In the genomic region with DNA sequence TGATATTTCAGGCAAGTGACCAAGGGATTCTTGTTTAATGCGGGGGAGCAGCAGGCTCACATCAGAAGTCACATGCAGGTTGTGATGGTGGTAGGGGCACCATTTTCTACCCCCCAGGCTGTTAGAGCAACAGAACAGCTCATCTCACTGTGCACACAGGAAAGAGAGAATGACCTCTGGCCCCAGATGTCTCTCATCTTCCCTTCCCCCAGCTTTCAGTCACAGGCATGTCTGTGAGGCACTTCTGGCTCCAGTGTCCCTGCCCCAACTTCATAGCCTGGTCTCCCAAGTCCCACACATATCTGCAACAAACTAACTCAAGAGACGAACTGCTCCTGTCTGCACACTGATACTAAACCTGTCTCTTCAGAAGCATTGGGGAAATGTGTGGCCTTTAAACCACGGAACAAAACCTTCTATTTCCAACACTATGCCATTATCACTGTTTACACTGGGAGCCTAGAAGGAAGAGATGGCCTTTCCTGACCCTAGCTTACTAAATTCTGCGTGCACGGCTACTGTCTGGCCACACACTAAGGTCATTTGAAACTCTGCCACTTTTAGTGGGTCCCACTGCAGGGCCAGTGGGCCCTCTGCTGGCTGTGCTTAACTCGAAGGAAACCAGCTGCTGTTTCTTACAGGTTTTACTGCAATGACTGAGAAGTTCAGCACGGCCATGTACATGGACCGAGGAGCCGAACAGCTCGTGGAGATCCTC, we compare ENCODE assay signal across 9 mouse cellular contexts. TPM values are rescaled to one million over a fixed set of nuclear protein-coding genes. Genes with fewer than 3 reads are reported as not detected.
A peak's percentile ranks its signal among the peaks of the same experiment; 100 is the strongest.
DNase-seq lines count a peak whose midpoint lies in the region; ATAC-seq and TF ChIP-seq lines count a peak whose summit lies in the region.
"Had no signal": no experiment of that assay in that cellular context is flagged by ENCODE, and none has a peak within 500 bp of the region (broad histone marks: within the 10 kb centered on the region; RNA-seq: fewer than 3 reads in every experiment).

No protein-coding gene starts in this region.

- WGBS in kidney, embryonic 16.5 days, result 21% methylated on average over 10 of the region's 10 CpGs
- WGBS in forebrain, embryonic 11.5 days, result 62% methylated on average over 10 of the region's 10 CpGs

- no peak for DNase-seq in left cerebral cortex, adult 2 months (ENCODE audit: extremely low spot score in 1 of 2, low spot score in 2 of 2)
- no peak for DNase-seq in left cerebral cortex, adult 11 months (ENCODE audit: low spot score)
- DNase-seq in adrenal gland, postnatal 25 days, result peak; percentile 50
- peak; percentile 79 for DNase-seq in lung, postnatal 36 days
- DNase-seq in yolk sac, embryonic 10.5 days (ENCODE audit: low spot score), result peak; percentile 81
- DNase-seq in forebrain, embryonic 11.5 days (ENCODE audit: low spot score), result no peak

- H3K27me3 ChIP-seq in kidney, embryonic 16.5 days (ENCODE audit: insufficient read depth, low read length), result no peaks in the 10 kb centered on the region
- no peaks in the 10 kb centered on the region for H3K27me3 ChIP-seq in forebrain, embryonic 11.5 days (ENCODE audit: control insufficient read depth, insufficient read depth, low read length)
- H3K27me3 ChIP-seq: limb, embryonic 15.5 days had no signal

- no peak overlapping the region for H3K27ac ChIP-seq in left cerebral cortex, adult 2 months
- 0 out of 2 replicates have a peak overlapping the region, but pooled peaks have one; percentile 15 for H3K27ac ChIP-seq in kidney, embryonic 16.5 days (ENCODE audit: low read length)
- H3K27ac ChIP-seq in forebrain, embryonic 11.5 days (ENCODE audit: low read depth, low read length), result no peak overlapping the region
- H3K27ac ChIP-seq: limb, embryonic 15.5 days had no signal

- no peaks in the 10 kb centered on the region for H3K9me3 ChIP-seq in kidney, embryonic 16.5 days (ENCODE audit: low read length)
- no peaks in the 10 kb centered on the region for H3K9me3 ChIP-seq in forebrain, embryonic 11.5 days (ENCODE audit: control insufficient read depth, low read length)
- H3K9me3 ChIP-seq: limb, embryonic 15.5 days had no signal

- H3K9ac ChIP-seq in kidney, embryonic 16.5 days (replicated peaks; ENCODE audit: low read length), result 0 out of 2 replicates have a peak overlapping the region, but pooled peaks have one; percentile 6
- H3K9ac ChIP-seq in forebrain, embryonic 11.5 days (ENCODE audit: low read length), result no peak overlapping the region
- H3K9ac ChIP-seq: limb, embryonic 15.5 days had no signal

- ATAC-seq in granulocyte monocyte progenitor cell, adult 5-6 weeks (replicated peaks; ENCODE audit: poor library complexity, severe bottlenecking), result peak; percentile 59
- ATAC-seq in kidney, embryonic 16.5 days (ENCODE audit: low FRiP score, low TSS enrichment), result peak; percentile 86
- ATAC-seq in forebrain, embryonic 11.5 days (replicated peaks; ENCODE audit: low FRiP score), result no peak

- H3K4me2 ChIP-seq in kidney, embryonic 16.5 days (replicated peaks; ENCODE audit: low read depth, low read length), result no peak overlapping the region; the same call in 1 of the 2 replicates
- H3K4me2 ChIP-seq in forebrain, embryonic 11.5 days (ENCODE audit: low read depth, low read length, severe bottlenecking), result no peak overlapping the region
- H3K4me2 ChIP-seq: limb, embryonic 15.5 days had no signal

- no peaks in the 10 kb centered on the region for H3K36me3 ChIP-seq in kidney, embryonic 16.5 days (ENCODE audit: insufficient read depth, low read length)
- H3K36me3 ChIP-seq in forebrain, embryonic 11.5 days (ENCODE audit: control insufficient read depth, insufficient read depth, low read length), result no peaks in the 10 kb centered on the region
- H3K36me3 ChIP-seq: limb, embryonic 15.5 days had no signal

- TF ChIP-seq CTCF in left cerebral cortex, adult 2 months (IDR thresholded peaks at IDR 0.05), result peak; percentile 45

- H3K4me3 ChIP-seq in left cerebral cortex, adult 2 months, result no peak overlapping the region
- H3K4me3 ChIP-seq in kidney, embryonic 16.5 days (ENCODE audit: low read length), result no peak overlapping the region
- H3K4me3 ChIP-seq in forebrain, embryonic 11.5 days (ENCODE audit: low read depth, low read length), result no peak overlapping the region
- H3K4me3 ChIP-seq: limb, embryonic 15.5 days had no signal

- intact Hi-C loops in left cerebral cortex, adult 2 months (cut with DNase I), result no loop called here

- H3K4me1 ChIP-seq in kidney, embryonic 16.5 days (ENCODE audit: insufficient read depth, low read length), result peaks cover 10% of the 10 kb centered on the region
- H3K4me1 ChIP-seq in forebrain, embryonic 11.5 days (replicated peaks; ENCODE audit: control insufficient read depth, insufficient read depth, low read length), result no peaks in the 10 kb centered on the region

RNA-seq across cellular contexts. Expression of gene Adcy10, which starts 18.5 kb away (rescaled TPM):
- total RNA-seq in left cerebral cortex, adult 2 months (2021), result under 1 TPM; 0.63 to 0.86 TPM
- total RNA-seq in adrenal gland, postnatal 25 days (2021), result 0.62 and 0.70 TPM in 2 replicates
- 0.21 TPM in 1 of 2 replicates, not detected in the other for total RNA-seq in granulocyte monocyte progenitor cell, adult 5-6 weeks (2014; fragmentation: Nextera tagmentation)
- 0.93 TPM in 1 of 2 replicates, not detected in the other for total RNA-seq in granulocyte monocyte progenitor cell, adult 5-6 weeks (2017)
- polyA plus RNA-seq in kidney, embryonic 16.5 days (2015; fragmentation: Nextera tagmentation; extraction: Ambion mirVana), result 0.06 and 0.39 TPM in 2 replicates
- polyA plus RNA-seq in forebrain, embryonic 11.5 days (2014; fragmentation: Nextera tagmentation; extraction: Ambion mirVana), result 0.05 and 0.13 TPM in 2 replicates

RNA-seq across cellular contexts. Expression of gene Mpc2, which starts 43.0 kb away (rescaled TPM):
- total RNA-seq in left cerebral cortex, adult 2 months (2021), result 100 to 1,000 TPM; 113 to 131 TPM
- 194 and 205 TPM in 2 replicates for total RNA-seq in adrenal gland, postnatal 25 days (2021)
- total RNA-seq in granulocyte monocyte progenitor cell, adult 5-6 weeks (2014; fragmentation: Nextera tagmentation), result 106 and 109 TPM in 2 replicates
- 107 and 114 TPM in 2 replicates for total RNA-seq in granulocyte monocyte progenitor cell, adult 5-6 weeks (2017)
- 309 and 320 TPM in 2 replicates for polyA plus RNA-seq in kidney, embryonic 16.5 days (2015; fragmentation: Nextera tagmentation; extraction: Ambion mirVana)
- 95.8 and 100.0 TPM in 2 replicates for polyA plus RNA-seq in forebrain, embryonic 11.5 days (2014; fragmentation: Nextera tagmentation; extraction: Ambion mirVana)

RNA-seq across cellular contexts. Expression of gene Dcaf6, which starts 43.2 kb away (rescaled TPM):
- total RNA-seq in left cerebral cortex, adult 2 months (2021), result 10 to 100 TPM; 89.9 to 92.7 TPM
- 33.2 and 35.2 TPM in 2 replicates for total RNA-seq in adrenal gland, postnatal 25 days (2021)
- 5.9 and 6.6 TPM in 2 replicates for total RNA-seq in granulocyte monocyte progenitor cell, adult 5-6 weeks (2014; fragmentation: Nextera tagmentation)
- total RNA-seq in granulocyte monocyte progenitor cell, adult 5-6 weeks (2017), result 7.8 and 8.7 TPM in 2 replicates
- polyA plus RNA-seq in kidney, embryonic 16.5 days (2015; fragmentation: Nextera tagmentation; extraction: Ambion mirVana), result 19.4 and 21.1 TPM in 2 replicates
- polyA plus RNA-seq in forebrain, embryonic 11.5 days (2014; fragmentation: Nextera tagmentation; extraction: Ambion mirVana), result 7.8 and 8.1 TPM in 2 replicates

Comparison
In these comparisons a context has a peak if more than half of its experiments do, and no peak if none do; other contexts are left out.
1. DNase-seq: peak in adrenal gland, postnatal 25 days (single experiment), lung, postnatal 36 days (single experiment) and yolk sac, embryonic 10.5 days (single experiment); none in left cerebral cortex, adult 2 months (0 of 2), left cerebral cortex, adult 11 months (single experiment) and forebrain, embryonic 11.5 days (single experiment).